Mouse (Mus musculus) frontal cortex, adult (tissue): ENCODE data around the gene Trip10.
A peak's percentile ranks its signal among the peaks of the same experiment; 100 is the strongest.
"Not testable (repeated sequence)": the region's sequence is repeated elsewhere in the genome, so short reads cannot be mapped to it uniquely, and the experiment has no call there.

Source experiments
- ATAC-seq: cut with Nextera tagmentation; 2 replicates; pipeline ENCODE4 v1.9.2; 2017; ENCODE audit warnings: mild to moderate bottlenecking, moderate library complexity, mixed read lengths; ENCODE audit not compliant: low TSS enrichment

The Trip10 gene

GRCm38 (mm10) chr17:57262901-57263550 lies 13.8 kb downstream of the Trip10 start:
- ATAC-seq, result no peak

GRCm38 (mm10) chr17:57264164-57264563 lies 14.9 kb downstream of the Trip10 start:
- no peak for ATAC-seq

- peak; percentile 46 for ATAC-seq
Measured at GRCm38 (mm10) chr17:57264972-57265945, 16.0 kb downstream of the Trip10 start.

- no peak for ATAC-seq
Measured at GRCm38 (mm10) chr17:57267556-57268126, 18.4 kb downstream of the Trip10 start.

- ATAC-seq, result no peak
Measured at GRCm38 (mm10) chr17:57271301-57271700, 22.0 kb downstream of the Trip10 start.

GRCm38 (mm10) chr17:57273846-57274245 lies 24.6 kb downstream of the Trip10 start:
- ATAC-seq, result no peak

- ATAC-seq, result peak; percentile 8; the same call in 1 of the 2 replicates
Measured at GRCm38 (mm10) chr17:57274686-57275085, 25.4 kb downstream of the Trip10 start.

- ATAC-seq, result peak; percentile 76
Measured at GRCm38 (mm10) chr17:57275111-57275996, 26.1 kb downstream of the Trip10 start.

GRCm38 (mm10) chr17:57275997-57276351 lies 26.7 kb downstream of the Trip10 start:
- ATAC-seq, result 0 out of 2 replicates have a peak, but pooled peaks have one; percentile 10

GRCm38 (mm10) chr17:57276634-57277121 lies 27.4 kb downstream of the Trip10 start:
- ATAC-seq, result peak; percentile 74

GRCm38 (mm10) chr17:57277598-57278261 lies 28.5 kb downstream of the Trip10 start:
- ATAC-seq, result not testable (repeated sequence)

GRCm38 (mm10) chr17:57278537-57278936 lies 29.3 kb downstream of the Trip10 start:
- ATAC-seq, result no peak

GRCm38 (mm10) chr17:57278943-57279590 lies 29.8 kb downstream of the Trip10 start, which contains the start of gene Vav1:
TSS of gene Vav1 (plus strand) at chr17:57279100.
- no peak for ATAC-seq

- ATAC-seq, result no peak
Measured at GRCm38 (mm10) chr17:57279591-57280224, 30.5 kb downstream of the Trip10 start.

- no peak for ATAC-seq
Measured at GRCm38 (mm10) chr17:57280411-57280810, 31.2 kb downstream of the Trip10 start.

GRCm38 (mm10) chr17:57283906-57284305 lies 34.7 kb downstream of the Trip10 start:
- ATAC-seq, result no peak

GRCm38 (mm10) chr17:57285077-57285476 lies 35.8 kb downstream of the Trip10 start:
- no peak for ATAC-seq

- no peak for ATAC-seq
Measured at GRCm38 (mm10) chr17:57286718-57287355, 37.6 kb downstream of the Trip10 start.

GRCm38 (mm10) chr17:57289252-57289651 lies 40.0 kb downstream of the Trip10 start:
- no peak for ATAC-seq
